Mouse (Mus musculus) cortical plate, adult 2 months (tissue): ENCODE results near the gene Eml6.

Experiments
- CTCF ChIP-seq: fragments of 200-500 bp; IDR thresholded peaks from 2 replicates; pipeline ENCODE4 v1.5.1; 2011; ENCODE audit warnings: mild to moderate bottlenecking, control low read depth, low read length; ENCODE audit not compliant: insufficient read depth; ENCODE audit errors: extremely low read depth
- POLR2A ChIP-seq: fragments of 200-500 bp; IDR thresholded peaks from 2 replicates; pipeline ENCODE4 v1.6.1; 2011; ENCODE audit warnings: mild to moderate bottlenecking, low read length, control low read depth; ENCODE audit not compliant: insufficient read depth; ENCODE audit errors: extremely low read depth

DNA sequence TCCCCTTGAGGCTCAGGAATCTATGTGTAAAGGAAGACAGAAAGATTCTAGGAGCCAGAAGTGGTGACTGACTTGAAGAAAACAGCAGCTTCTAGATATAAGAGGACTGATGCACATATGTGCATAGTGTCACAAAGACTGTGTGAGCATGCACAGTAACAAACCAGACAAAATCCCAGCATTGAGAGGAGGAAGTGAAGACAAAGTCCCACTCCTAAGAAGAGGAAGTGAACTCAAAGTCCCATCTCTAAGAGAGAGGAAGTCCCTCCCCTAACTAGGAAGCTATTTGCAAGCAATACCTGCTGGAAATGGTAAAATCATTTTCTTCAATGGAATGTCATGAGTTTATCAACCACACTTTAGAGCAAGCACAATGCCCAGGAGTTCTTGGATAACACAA, 161.6 kb downstream of the Eml6 start:
- TF ChIP-seq CTCF = no peak
- no peak for TF ChIP-seq POLR2A
